Mouse (Mus musculus) embryo, embryonic 10.5 days (tissue): ENCODE results near the gene Mtor.

Source experiments
- DNase-seq: peaks from one replicate; pipeline ENCODE4 v3.0.0-alpha.2; 2015; ENCODE audit warnings: low spot score

Gene Mtor

DNA sequence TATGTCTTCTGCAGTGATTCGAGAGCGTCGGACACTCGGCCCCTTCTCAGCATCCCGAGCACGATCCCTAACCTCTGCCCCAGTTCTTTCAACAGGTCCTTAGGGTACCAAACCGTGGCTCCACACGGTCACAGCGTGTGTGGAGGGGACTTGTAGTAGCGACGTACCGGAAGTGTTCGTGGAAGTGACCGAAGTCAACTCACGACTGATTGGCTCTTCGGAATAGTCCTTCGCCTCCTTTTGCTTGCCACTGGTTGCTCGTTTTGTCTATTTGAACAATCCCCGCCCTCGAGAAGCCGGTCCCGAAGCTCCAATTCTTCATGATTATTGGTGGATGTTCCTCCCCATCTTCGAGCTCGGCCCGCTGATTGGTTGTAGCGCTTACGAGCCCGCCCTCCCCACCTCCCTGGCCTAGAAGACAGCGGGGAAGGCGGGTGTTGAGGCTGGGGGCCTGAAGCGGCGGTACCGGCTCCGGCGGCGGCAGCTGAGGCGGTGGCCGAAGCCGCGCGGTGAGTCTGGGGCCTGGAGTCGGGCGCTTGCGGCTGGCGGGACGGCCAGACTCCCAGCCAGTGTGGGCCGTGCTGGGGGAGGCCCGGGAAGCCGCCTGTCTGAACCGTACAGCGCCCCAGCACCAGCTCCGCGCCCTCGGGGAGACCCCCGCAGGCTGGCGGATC is at the start of gene Mtor:
Mtor (plus strand) TSS at position 433 of the 674 bp plus-strand sequence.
- peak; percentile 99 for DNase-seq

DNA sequence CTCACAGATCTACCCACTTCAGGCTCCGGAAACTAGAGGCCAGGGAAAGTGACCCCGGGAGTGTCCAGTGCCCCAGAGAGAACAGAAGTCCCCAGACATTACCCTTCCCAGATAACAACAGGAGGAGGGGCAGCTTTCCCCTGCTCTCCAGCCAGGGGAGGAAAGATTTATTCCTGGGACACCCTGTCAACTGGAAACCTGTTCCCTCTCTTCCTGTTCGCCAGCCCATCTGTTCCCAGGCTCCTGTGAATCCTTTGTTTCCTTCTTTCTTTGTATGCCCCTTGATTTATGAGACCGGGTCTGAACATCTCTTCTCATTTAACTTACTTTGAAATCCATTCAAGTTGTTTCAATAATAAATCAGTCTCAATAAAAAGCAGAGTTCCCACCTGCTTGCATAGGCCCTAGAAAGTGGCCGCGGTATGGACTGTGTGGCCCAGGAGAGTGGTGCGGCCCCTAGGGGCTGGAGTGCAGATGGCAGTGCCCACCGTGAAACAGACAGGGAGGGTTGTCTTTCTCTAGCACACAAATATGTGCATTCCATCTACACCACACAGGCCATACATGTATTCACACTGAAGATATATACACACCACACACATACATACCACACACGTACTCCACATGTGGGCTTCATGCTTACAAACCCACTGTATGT is 48.8 kb upstream of the Mtor start:
- peak; percentile 76 for DNase-seq

DNA sequence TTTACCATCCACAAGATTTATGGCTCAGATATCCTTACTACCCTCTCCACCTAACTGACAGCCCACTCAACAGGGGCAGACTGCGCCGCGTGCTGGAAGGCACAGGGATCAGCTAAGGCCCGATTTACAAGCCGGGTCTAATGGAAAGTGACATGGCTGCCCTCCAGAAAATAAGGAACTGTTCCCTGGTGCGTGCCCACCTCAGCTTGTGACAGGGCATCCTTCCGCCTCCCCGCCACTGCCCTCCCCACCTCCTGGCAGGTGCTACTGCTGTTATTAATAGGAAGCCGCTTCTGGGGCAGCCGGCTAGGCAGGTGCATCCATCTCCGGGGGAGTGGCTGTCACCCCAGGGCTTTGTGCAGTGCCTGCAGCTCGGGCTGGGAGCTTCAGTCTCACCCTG is 45.0 kb upstream of the Mtor start:
- no peak for DNase-seq

DNA sequence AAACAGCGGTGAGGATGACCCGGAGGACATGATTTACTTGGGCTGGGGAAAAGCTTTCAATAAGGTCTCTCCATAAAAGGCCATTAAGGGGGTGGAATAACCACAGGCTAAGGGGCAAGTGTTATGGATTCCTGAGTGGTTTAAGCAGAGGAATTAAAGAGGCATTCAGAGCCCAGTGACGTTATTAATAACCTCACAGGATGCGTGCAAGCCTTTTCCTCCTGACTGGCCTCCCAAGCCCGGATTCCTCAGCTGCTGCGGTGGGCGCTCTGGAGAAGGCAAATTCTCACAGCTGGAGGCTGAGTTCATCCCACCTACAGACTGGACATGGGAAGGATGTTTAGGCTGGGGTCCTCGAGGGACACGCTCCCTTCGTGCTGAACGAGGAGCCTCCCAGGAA is 43.7 kb upstream of the Mtor start:
- DNase-seq = peak; percentile 60

- DNase-seq = no peak
These were observed 43.1 kb upstream of the Mtor start for GRCm38 (mm10) chr4:148405255-148405788.

GRCm38 (mm10) chr4:148408256-148408975 is 40.0 kb upstream of the Mtor start:
- DNase-seq = no peak

DNA sequence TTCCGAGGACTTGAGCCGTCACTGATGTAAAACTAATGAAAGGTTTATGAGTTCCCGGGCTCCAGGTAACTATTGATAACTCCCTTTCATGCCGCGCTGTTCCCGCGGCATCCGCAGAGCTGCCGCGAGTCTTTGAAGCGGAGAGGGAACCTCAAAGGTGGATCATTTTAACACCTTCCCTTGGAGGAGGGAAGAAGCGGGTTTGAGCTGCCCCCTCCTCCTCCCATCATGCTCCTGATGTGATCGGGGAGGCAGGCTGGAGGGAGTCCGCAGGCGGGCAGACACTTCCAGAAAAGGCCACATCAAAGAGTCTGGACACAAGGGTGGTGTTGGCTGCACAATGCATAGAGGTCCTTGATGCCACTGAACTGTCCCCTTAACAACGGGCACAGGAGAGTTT is 32.8 kb upstream of the Mtor start:
- DNase-seq = peak; percentile 30

- DNase-seq = no peak
These were observed 31.3 kb upstream of the Mtor start for GRCm38 (mm10) chr4:148417074-148417526.

DNA sequence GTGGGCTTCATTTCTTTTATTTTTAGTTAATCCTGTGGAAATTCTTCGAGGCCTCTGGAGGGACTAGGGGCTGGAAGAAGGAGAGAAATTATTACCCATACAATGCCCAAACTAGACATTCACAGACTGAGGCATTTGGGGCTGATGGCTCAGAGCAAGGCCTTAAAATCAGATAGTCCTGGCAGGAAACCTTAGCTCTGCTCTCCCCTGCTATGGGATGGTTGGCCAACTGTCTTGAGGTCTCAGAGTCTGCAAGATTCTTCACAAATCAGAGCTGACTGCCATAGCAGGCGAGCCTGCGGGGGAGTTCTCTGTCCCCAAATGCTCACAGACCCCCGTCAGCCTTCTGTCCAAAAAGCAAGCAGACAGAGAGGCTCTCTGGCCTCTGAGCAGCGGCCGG is 30.9 kb upstream of the Mtor start:
- DNase-seq = no peak

GRCm38 (mm10) chr4:148426950-148427850 is 21.2 kb upstream of the Mtor start:
- DNase-seq = no peak

GRCm38 (mm10) chr4:148428544-148428943 is 19.9 kb upstream of the Mtor start:
- DNase-seq = no peak

GRCm38 (mm10) chr4:148429121-148429520 is 19.3 kb upstream of the Mtor start:
- DNase-seq = no peak

DNA sequence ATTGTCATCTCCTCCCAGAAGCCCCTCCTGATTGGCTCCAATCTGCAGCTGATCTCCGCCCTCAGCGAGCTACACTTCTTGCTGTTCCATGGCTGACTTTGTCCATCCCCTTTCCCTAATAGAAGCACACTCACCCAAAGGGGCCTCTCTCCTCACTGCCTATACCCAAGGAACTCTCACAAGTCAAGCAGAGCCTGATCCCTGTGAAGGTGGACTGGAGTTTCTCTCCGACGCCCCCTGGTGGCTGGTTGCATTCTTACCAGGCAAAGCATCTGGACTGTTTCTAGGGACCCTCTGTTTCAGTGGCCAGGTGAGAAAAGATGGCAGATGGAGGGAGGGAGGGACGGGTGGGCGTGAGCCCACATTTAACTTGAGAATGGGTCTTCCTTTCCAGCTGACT is 18.7 kb upstream of the Mtor start:
- DNase-seq = peak; percentile 86

- DNase-seq = no peak
These were observed 17.4 kb upstream of the Mtor start for GRCm38 (mm10) chr4:148430880-148431519.

- no peak for DNase-seq
These were observed 15.9 kb upstream of the Mtor start for GRCm38 (mm10) chr4:148432488-148432887.

GRCm38 (mm10) chr4:148433336-148433735 is 15.1 kb upstream of the Mtor start:
- no peak for DNase-seq

- DNase-seq = peak; percentile 7
These were observed 14.6 kb upstream of the Mtor start for GRCm38 (mm10) chr4:148433813-148434212.

DNA sequence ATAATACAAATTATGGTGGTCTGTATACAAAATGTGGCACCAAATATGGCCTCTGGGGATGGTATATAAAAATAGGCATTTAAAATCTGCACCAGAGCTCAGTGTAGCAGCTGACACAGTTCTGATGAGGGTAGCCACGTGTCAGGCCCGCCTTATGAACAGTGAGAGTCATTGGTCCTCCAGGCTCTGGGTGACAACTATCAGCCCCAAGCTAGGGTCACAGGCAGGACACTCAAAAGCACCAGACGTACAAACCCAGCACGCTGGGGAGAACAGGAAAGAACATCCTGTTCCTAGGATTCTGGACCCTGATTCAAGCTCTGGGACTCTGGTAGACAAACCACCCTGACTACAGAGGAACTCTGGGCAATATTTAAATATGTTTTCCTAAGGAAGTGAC is 13.9 kb upstream of the Mtor start:
- DNase-seq = no peak

GRCm38 (mm10) chr4:148435106-148435505 is 13.3 kb upstream of the Mtor start:
- no peak for DNase-seq

DNA sequence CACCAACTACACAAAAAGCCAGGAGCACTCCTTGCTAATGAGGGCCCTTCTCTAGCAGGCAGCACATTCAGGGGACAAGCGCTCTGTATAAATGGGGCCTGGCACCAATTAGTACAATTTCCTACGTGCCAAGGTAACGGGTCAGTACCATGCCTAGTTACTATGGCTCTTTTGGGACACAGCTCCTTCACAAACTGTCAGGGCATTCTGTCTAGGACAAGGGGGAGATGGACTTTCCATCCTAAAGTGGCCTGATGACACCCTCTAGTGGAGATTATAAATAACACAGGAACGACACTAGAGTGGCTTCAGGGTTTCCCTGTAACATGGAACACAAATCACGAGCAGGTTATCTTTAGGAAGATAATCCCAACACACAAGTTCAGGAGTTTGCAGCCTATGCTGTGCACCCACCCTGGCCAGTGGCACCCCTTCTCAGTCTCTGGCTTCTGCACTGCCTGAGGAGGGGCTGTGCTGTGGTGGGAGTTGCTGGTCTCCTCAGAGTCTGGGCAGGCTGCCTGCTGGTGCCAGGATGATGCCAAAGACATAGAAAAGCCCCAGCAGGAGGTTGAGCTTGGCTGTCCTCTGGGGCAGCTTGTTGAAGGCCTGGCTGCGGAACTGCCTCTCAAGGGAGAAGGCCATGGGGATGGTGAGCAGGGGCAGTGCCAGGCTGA is 12.6 kb upstream of the Mtor start:
- DNase-seq = peak; percentile 69

DNA sequence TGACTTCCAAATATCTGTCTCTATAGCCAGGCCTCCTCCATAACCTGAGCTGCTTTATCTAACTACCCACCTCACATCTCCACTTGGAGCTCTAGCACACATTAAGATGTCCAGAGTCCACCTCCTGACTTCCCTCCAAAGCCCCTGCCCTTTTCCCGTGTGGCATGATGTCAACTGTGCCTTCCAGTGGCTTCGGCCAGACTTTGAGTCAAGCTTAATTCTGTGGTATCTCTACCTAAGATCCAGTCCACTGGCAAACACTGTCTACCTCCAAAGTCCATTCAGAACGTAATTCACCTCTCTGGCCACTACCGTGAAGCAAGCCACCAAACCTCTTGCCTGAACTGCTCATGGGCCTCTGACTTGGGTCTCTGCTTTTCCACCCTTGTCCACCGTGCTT is 6.5 kb upstream of the Mtor start:
- no peak for DNase-seq
